Mouse (Mus musculus) E14TG2a.4 (cell line): Measurements from ENCODE around the gene Popdc2.

Experiments used
- H3K27me3 ChIP-seq: 2 replicates; pipeline ENCODE4 v1.6.1; 2014; ENCODE audit warnings: low read length, control low read depth; ENCODE audit not compliant: insufficient read depth
- H3K36me3 ChIP-seq: 2 replicates; pipeline ENCODE4 v1.6.1; 2014; ENCODE audit warnings: low read length, control low read depth; ENCODE audit not compliant: insufficient read depth
- H3K4me1 ChIP-seq: replicated peaks from 2 replicates; pipeline ENCODE4 v1.6.1; 2014; ENCODE audit warnings: low read depth, low read length, control low read depth
- H3K4me3 ChIP-seq: replicated peaks from 2 replicates; pipeline ENCODE4 v1.5.1; 2014; ENCODE audit warnings: mild to moderate bottlenecking, low read length
- H3K9me3 ChIP-seq: 2 replicates; pipeline ENCODE4 v1.6.1; 2014; ENCODE audit warnings: low read length, control low read depth
- CTCF ChIP-seq: conservative IDR thresholded peaks from 2 replicates; pipeline ENCODE4 v1.5.1; 2014; ENCODE audit warnings: low read length
- NANOG ChIP-seq: IDR thresholded peaks from 2 replicates; pipeline ENCODE4 v1.6.1; 2014; ENCODE audit warnings: borderline replicate concordance, low read length, mixed read lengths
- POU5F1 ChIP-seq: IDR thresholded peaks from 2 replicates; pipeline ENCODE4 v1.6.1; 2014; ENCODE audit warnings: low read length, borderline replicate concordance

Popdc2 gene

GRCm38 (mm10) chr16:38385700-38386099 lies 23.7 kb downstream of the Popdc2 start:
- no peak for TF ChIP-seq CTCF
- no peak for TF ChIP-seq NANOG
- TF ChIP-seq POU5F1: no peak
- Histone ChIP-seq H3K36me3 (no peaks in the 10 kb centered on the region), H3K4me3 (no peak overlapping the region), H3K9me3 (no peaks in the 10 kb centered on the region), H3K27me3 (no peaks in the 10 kb centered on the region; the same call in 1 of the 2 replicates), H3K4me1 (peaks cover 7% of the 10 kb centered on the region)

GRCm38 (mm10) chr16:38387389-38387788 lies 25.4 kb downstream of the Popdc2 start:
- Histone ChIP-seq H3K4me1 (peaks cover 13% of the 10 kb centered on the region), H3K9me3 (no peaks in the 10 kb centered on the region), H3K27me3 (no peaks in the 10 kb centered on the region; the same call in 1 of the 2 replicates), H3K36me3 (no peaks in the 10 kb centered on the region), H3K4me3 (no peak overlapping the region)
- TF ChIP-seq CTCF (no peak), NANOG (no peak), POU5F1 (no peak)

- Histone ChIP-seq H3K4me3 (no peak overlapping the region), H3K9me3 (no peaks in the 10 kb centered on the region), H3K27me3 (no peaks in the 10 kb centered on the region; the same call in 1 of the 2 replicates), H3K4me1 (peaks cover 16% of the 10 kb centered on the region), H3K36me3 (no peaks in the 10 kb centered on the region)
- TF ChIP-seq POU5F1 (no peak), CTCF (no peak), NANOG (no peak)
These were observed 26.7 kb downstream of the Popdc2 start for GRCm38 (mm10) chr16:38388757-38389156.

- peaks cover 4% of the 10 kb centered on the region; the same call in 1 of the 2 replicates for H3K27me3 ChIP-seq
- no peak for TF ChIP-seq POU5F1
- TF ChIP-seq CTCF: no peak
- no peak for TF ChIP-seq NANOG
- H3K36me3 ChIP-seq: no peaks in the 10 kb centered on the region
- no peaks in the 10 kb centered on the region for H3K9me3 ChIP-seq
- H3K4me1 ChIP-seq: peaks cover 19% of the 10 kb centered on the region
- H3K4me3 ChIP-seq: no peak overlapping the region
These were observed 27.4 kb downstream of the Popdc2 start for GRCm38 (mm10) chr16:38389284-38389893.

- H3K4me3 ChIP-seq: no peak overlapping the region
- no peaks in the 10 kb centered on the region for H3K9me3 ChIP-seq
- peaks cover 4% of the 10 kb centered on the region; the same call in 1 of the 2 replicates for H3K27me3 ChIP-seq
- no peaks in the 10 kb centered on the region for H3K36me3 ChIP-seq
- peaks cover 19% of the 10 kb centered on the region for H3K4me1 ChIP-seq
- no peak for TF ChIP-seq NANOG
- no peak for TF ChIP-seq CTCF
- no peak for TF ChIP-seq POU5F1
These were observed 28.3 kb downstream of the Popdc2 start for GRCm38 (mm10) chr16:38390322-38390721.

GRCm38 (mm10) chr16:38392126-38392894 lies 30.3 kb downstream of the Popdc2 start:
- peaks cover 4% of the 10 kb centered on the region; the same call in 1 of the 2 replicates for H3K27me3 ChIP-seq
- H3K36me3 ChIP-seq: no peaks in the 10 kb centered on the region
- peak overlapping the region; percentile 27; the same call in 1 of the 2 replicates for H3K4me3 ChIP-seq
- H3K9me3 ChIP-seq: no peaks in the 10 kb centered on the region
- no peak for TF ChIP-seq NANOG
- no peak for TF ChIP-seq CTCF
- TF ChIP-seq POU5F1: no peak
- H3K4me1 ChIP-seq: peaks cover 15% of the 10 kb centered on the region

GRCm38 (mm10) chr16:38394191-38394618 lies 32.2 kb downstream of the Popdc2 start:
- peaks cover 4% of the 10 kb centered on the region; the same call in 1 of the 2 replicates for H3K27me3 ChIP-seq
- no peaks in the 10 kb centered on the region for H3K36me3 ChIP-seq
- H3K4me1 ChIP-seq: peaks cover 28% of the 10 kb centered on the region
- H3K9me3 ChIP-seq: no peaks in the 10 kb centered on the region
- H3K4me3 ChIP-seq: no peak overlapping the region
- TF ChIP-seq NANOG (no peak), CTCF (no peak), POU5F1 (no peak)

GRCm38 (mm10) chr16:38395060-38395730 lies 33.2 kb downstream of the Popdc2 start:
- Histone ChIP-seq H3K27me3 (peaks cover 4% of the 10 kb centered on the region; the same call in 1 of the 2 replicates), H3K4me3 (no peak overlapping the region), H3K9me3 (no peaks in the 10 kb centered on the region), H3K36me3 (no peaks in the 10 kb centered on the region), H3K4me1 (peaks cover 38% of the 10 kb centered on the region)
- no peak for TF ChIP-seq CTCF
- no peak for TF ChIP-seq POU5F1
- TF ChIP-seq NANOG: no peak
